Mouse (Mus musculus): ENCODE results near the gene Strip1.

Strip1 gene

GRCm38 (mm10) chr3:107586504-107586903, 45.0 kb downstream of the Strip1 start:
- no peak for DNase-seq

GRCm38 (mm10) chr3:107583893-107584292, 47.6 kb downstream of the Strip1 start:
- DNase-seq, result no peak

GRCm38 (mm10) chr3:107582875-107583767, 48.4 kb downstream of the Strip1 start:
- DNase-seq, result no peak

- DNase-seq, result no peak
Measured at GRCm38 (mm10) chr3:107582130-107582874, 49.2 kb downstream of the Strip1 start.

- DNase-seq, result no peak
Measured at GRCm38 (mm10) chr3:107581103-107582010, 50.1 kb downstream of the Strip1 start.

- peak; percentile 81 for DNase-seq
Measured at GRCm38 (mm10) chr3:107579466-107579865, 52.0 kb downstream of the Strip1 start.

- DNase-seq, result no peak
Measured at GRCm38 (mm10) chr3:107577810-107578390, 53.6 kb downstream of the Strip1 start.

- DNase-seq, result no peak
Measured at GRCm38 (mm10) chr3:107576807-107577206, 54.7 kb downstream of the Strip1 start.

GRCm38 (mm10) chr3:107571205-107571604, 60.3 kb downstream of the Strip1 start:
- DNase-seq, result no peak

- no peak for DNase-seq
Measured at GRCm38 (mm10) chr3:107568721-107569120, 62.8 kb downstream of the Strip1 start.

GRCm38 (mm10) chr3:107567766-107568165, 63.7 kb downstream of the Strip1 start:
- DNase-seq, result no peak

- DNase-seq, result no peak
Measured at GRCm38 (mm10) chr3:107565331-107565730, 66.2 kb downstream of the Strip1 start.

GRCm38 (mm10) chr3:107563880-107564279, 67.6 kb downstream of the Strip1 start:
- DNase-seq, result no peak

- DNase-seq, result no peak
Measured at GRCm38 (mm10) chr3:107562591-107562990, 68.9 kb downstream of the Strip1 start.

Measured in cerebellum, adult 9-10 months (tissue).